Comparison of ENCODE assay signal across 34 mouse cellular contexts in genomic region chr8:60627937-60628336, GRCm38 (mm10). TPM values are rescaled to one million over a fixed set of nuclear protein-coding genes. Genes with fewer than 3 reads are reported as not detected.
DNase-seq lines count a peak whose midpoint lies in the region; ATAC-seq and TF ChIP-seq lines count a peak whose summit lies in the region.
"Had no signal": no experiment of that assay in that cellular context is flagged by ENCODE, and none has a peak within 500 bp of the region (broad histone marks: within the 10 kb centered on the region; RNA-seq: fewer than 3 reads in every experiment).

No protein-coding gene starts in this region.

- H3K27ac ChIP-seq in kidney, postnatal 0 days: no peak overlapping the region
- H3K27ac ChIP-seq: embryonic facial prominence, embryonic 15.5 days; forebrain, embryonic 13.5 days; heart, adult 2 months; hindbrain, embryonic 10.5 days; hindbrain, embryonic 15.5 days; layer of hippocampus, adult 2 months; left cerebral cortex, adult 2 months; limb, embryonic 15.5 days; liver, embryonic 13.5 days; midbrain, embryonic 12.5 days had no signal

- no peak overlapping the region for H3K4me3 ChIP-seq in kidney, postnatal 0 days (replicated peaks; ENCODE audit: low read depth, low read length)
- H3K4me3 ChIP-seq: embryonic facial prominence, embryonic 15.5 days; forebrain, embryonic 13.5 days; heart, adult 2 months; hindbrain, embryonic 10.5 days; hindbrain, embryonic 15.5 days; layer of hippocampus, adult 2 months; left cerebral cortex, adult 2 months; limb, embryonic 15.5 days; liver, embryonic 13.5 days; megakaryocyte, embryonic 14.5 days; midbrain, embryonic 12.5 days had no signal

- DNase-seq in kidney, postnatal 0 days (ENCODE audit: low spot score): peak; percentile 20
- no peak for DNase-seq in kidney, postnatal 4 days
- DNase-seq in urinary bladder, postnatal 25 days (ENCODE audit: low spot score): peak; percentile 3
- DNase-seq in urinary bladder, adult 2 months (ENCODE audit: low spot score): no peak
- peak; percentile 56 for DNase-seq in lung, postnatal 36 days
- no peak for DNase-seq in left cerebral cortex, adult 9 months (ENCODE audit: low spot score in 2 of 2)
- no peak for DNase-seq in ovary, adult 18-20 months (ENCODE audit: low spot score)
- DNase-seq: adrenal gland, postnatal 14 days; cerebellum, adult 11-12 months; cerebellum, adult 9-11 months; embryo, embryonic 11 days; gastrocnemius, postnatal 36 days; heart, adult 2 months; heart, postnatal 14 days; kidney, adult 11 months; kidney, postnatal 25 days; liver, embryonic 13.5 days; right cerebral cortex, adult 18-20 months; spleen, adult 18-20 months; thymus, adult 2 months; thymus, postnatal 36 days had no signal

- H3K9ac ChIP-seq in kidney, postnatal 0 days (ENCODE audit: low read depth, low read length): no peak overlapping the region
- H3K9ac ChIP-seq: embryonic facial prominence, embryonic 15.5 days; forebrain, embryonic 13.5 days; hindbrain, embryonic 15.5 days; limb, embryonic 15.5 days; liver, embryonic 13.5 days; midbrain, embryonic 12.5 days had no signal

- no peaks in the 10 kb centered on the region for H3K4me1 ChIP-seq in kidney, postnatal 0 days (replicated peaks; ENCODE audit: insufficient read depth, low read length)

- H3K36me3 ChIP-seq in kidney, postnatal 0 days (ENCODE audit: insufficient read depth, low read length): no peaks in the 10 kb centered on the region
- H3K36me3 ChIP-seq: embryonic facial prominence, embryonic 15.5 days; hindbrain, embryonic 10.5 days; hindbrain, embryonic 15.5 days; limb, embryonic 15.5 days; liver, embryonic 13.5 days; midbrain, embryonic 12.5 days had no signal

- H3K9me3 ChIP-seq in kidney, postnatal 0 days (replicated peaks; ENCODE audit: low read length): no peaks in the 10 kb centered on the region
- H3K9me3 ChIP-seq: embryonic facial prominence, embryonic 15.5 days; forebrain, embryonic 13.5 days; hindbrain, embryonic 10.5 days; hindbrain, embryonic 15.5 days; limb, embryonic 15.5 days; liver, embryonic 13.5 days; megakaryocyte, embryonic 14.5 days; midbrain, embryonic 12.5 days had no signal

- no peaks in the 10 kb centered on the region for H3K27me3 ChIP-seq in kidney, postnatal 0 days (ENCODE audit: insufficient read depth, low read length)
- H3K27me3 ChIP-seq: Patski had no signal

- ATAC-seq in kidney, postnatal 0 days (replicated peaks; ENCODE audit: low FRiP score, low read depth): no peak
- no peak for ATAC-seq in erythroid progenitor cell, adult 5-6 weeks (replicated peaks; ENCODE audit: low FRiP score, poor library complexity, severe bottlenecking)
- ATAC-seq: forebrain, embryonic 13.5 days; inflammation-experienced regulatory T-cells, adult 6 months; Patski had no signal

- no peak overlapping the region for H3K4me2 ChIP-seq in kidney, postnatal 0 days (ENCODE audit: low read length)
- H3K4me2 ChIP-seq: embryonic facial prominence, embryonic 15.5 days; forebrain, embryonic 13.5 days; hindbrain, embryonic 15.5 days; limb, embryonic 15.5 days; liver, embryonic 13.5 days; midbrain, embryonic 12.5 days had no signal

- WGBS in kidney, postnatal 0 days: 60% methylated on average over 3 of the region's 3 CpGs

- TF ChIP-seq CTCF in kidney, postnatal 0 days (IDR thresholded peaks at IDR 0.05; ENCODE audit: low read depth): no peak

RNA-seq across cellular contexts. Expression of gene Mfap3l, which starts 4.7 kb away (rescaled TPM):
- polyA plus RNA-seq in kidney, postnatal 0 days (2015; fragmentation: Nextera tagmentation; extraction: Ambion mirVana): 4.4 and 5.1 TPM in 2 replicates
- polyA plus RNA-seq in urinary bladder, adult 2 months (2012; rRNA removed): 19.9 and 23.9 TPM in 2 replicates
- 2.1 TPM in 1 of 2 replicates, not detected in the other for total RNA-seq in erythroid progenitor cell, adult 5-6 weeks (2015; ENCODE audit: low replicate concordance)
- 0.45 and 0.51 TPM in 2 replicates for total RNA-seq in erythroid progenitor cell, adult 5-6 weeks (2017; ENCODE audit: low replicate concordance)
- total RNA-seq: MEL had no signal

Comparison
In these comparisons a context has a peak if more than half of its experiments do, and no peak if none do; other contexts are left out.
1. DNase-seq: peak in kidney, postnatal 0 days (single experiment), urinary bladder, postnatal 25 days (single experiment) and lung, postnatal 36 days (single experiment); none in kidney, postnatal 4 days (0 of 2), urinary bladder, adult 2 months (single experiment), left cerebral cortex, adult 9 months (0 of 2) and ovary, adult 18-20 months (single experiment).